Mouse (Mus musculus) monocyte, adult 5-6 weeks (primary cell): ENCODE results near the gene Scgb2b26. TPM values are rescaled to one million over a fixed set of nuclear protein-coding genes. Genes with fewer than 3 reads are reported as not detected.
"Not testable (repeated sequence)": the region's sequence is repeated elsewhere in the genome, so short reads cannot be mapped to it uniquely, and the experiment has no call there.

Experiments
- ATAC-seq: fragments of 153-309, 156-312 bp; replicated peaks from 2 replicates; pipeline ENCODE4 v1.8.0; 2017; ENCODE audit warnings: mild to moderate bottlenecking; ENCODE audit not compliant: low TSS enrichment, insufficient number of reproducible peaks, severe bottlenecking, poor library complexity, low FRiP score
- total RNA-seq: library from RNA; stranded (forward); fragments of 200-1000, 200-491, 200-594 nt; gene quantifications from 3 replicates; pipeline ENCODE4 v1.2.3, GENCODE M21; 2017

Scgb2b26 gene
- total RNA-seq: not detected in 3 replicates

DNA sequence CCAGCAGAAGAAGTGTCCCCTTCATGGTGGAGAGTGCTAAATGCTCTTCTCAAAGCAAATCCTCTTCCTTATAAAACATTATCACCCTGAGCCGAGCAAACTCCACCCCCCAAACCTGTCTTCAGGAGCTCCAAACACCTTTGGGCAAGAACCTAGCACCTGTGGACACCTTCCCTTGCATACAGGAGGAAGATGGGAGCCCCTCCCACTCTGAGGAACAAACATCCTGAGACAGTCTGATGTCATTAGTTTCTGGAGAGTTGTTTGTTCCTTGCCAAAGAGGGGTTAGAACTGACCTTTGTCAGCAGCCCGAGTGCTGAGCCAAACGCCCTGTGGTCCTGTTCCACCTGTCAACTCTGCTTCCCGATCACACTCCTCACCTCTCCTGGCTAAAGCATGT lies at the start of gene Scgb2b26:
TSS of gene Scgb2b26 (minus strand) at position 101 of the 400 bp plus-strand sequence.
- ATAC-seq: no peak

DNA sequence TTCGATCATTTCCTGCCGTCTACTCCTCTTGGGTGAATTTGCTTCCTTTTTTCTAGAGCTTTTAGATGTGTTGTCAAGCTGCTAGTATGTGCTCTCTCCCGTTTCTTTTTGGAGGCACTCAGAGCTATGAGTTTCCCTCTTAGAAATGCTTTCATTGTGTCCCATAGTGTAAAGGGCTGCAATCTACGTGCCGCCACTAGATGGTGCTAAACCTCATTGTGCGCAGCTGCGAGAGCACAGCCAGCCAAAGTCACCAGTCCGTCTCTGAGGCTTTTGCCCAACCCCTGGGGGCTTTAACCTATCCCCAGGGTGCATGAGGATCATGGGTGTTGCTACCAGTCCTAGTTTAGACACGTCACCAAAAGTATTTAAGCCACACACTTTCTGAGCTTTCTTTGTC lies 37.4 kb upstream of the Scgb2b26 start:
- not testable (repeated sequence) for ATAC-seq

DNA sequence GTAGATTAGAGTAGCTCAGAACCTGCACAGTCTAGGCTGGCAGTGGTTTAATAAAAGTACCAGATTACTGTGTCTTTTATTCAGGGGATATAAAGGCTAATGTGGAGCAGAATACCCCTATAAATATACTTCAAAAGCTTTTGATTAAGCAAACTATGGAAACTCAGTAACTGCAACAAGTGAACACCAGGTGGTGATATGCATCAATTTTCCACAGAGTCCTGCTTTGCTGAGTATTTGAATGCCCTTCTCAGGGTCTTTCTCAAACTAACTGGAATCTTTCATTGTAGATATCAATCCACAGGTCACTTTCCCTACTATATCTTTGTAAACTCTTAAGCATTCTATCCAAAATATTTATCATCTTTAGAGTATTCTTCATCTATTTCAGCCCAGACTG lies 41.9 kb downstream of the Scgb2b26 start:
- ATAC-seq: no peak

DNA sequence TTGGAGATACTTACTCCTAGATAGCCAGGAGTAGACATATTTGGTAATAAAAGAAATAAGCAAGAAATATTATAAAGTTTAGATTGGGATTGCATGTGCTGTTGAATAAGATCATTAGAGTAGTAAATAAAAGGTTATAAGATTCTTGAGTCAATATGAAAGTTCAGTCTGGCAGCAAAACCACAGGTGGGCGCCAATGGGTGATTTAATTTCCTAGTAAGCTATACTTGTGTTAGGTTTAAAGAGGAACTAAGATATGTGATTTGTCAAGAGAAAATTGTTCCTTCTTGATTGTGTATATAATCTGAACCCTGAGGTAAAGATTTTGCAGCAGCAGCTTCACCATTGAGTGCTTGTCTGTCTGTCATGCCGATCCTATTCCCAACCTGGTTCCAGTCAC lies 44.0 kb downstream of the Scgb2b26 start:
- no peak for ATAC-seq

DNA sequence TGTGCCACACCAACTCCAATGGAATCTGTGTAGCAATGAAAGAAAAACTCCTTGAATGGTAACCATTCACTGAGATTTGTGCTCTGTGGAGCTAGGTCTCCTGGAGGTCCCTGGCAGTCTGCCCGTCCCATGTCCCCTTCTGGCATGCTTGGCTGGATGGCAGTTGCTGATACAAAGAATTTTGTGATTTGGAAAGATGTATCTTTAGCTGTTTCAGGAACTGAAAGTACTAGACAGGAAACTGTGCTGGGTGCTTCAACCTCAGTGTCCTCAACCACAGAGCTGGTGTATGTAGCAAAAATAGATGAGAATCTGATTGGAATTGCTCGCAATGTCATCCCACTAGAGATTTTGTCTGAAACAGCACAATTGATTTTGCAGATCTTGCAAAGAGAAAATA lies 44.8 kb downstream of the Scgb2b26 start:
- ATAC-seq: no peak

Other genes with a start within 250 kb of the Scgb2b26 start
- gene Scgb2b24, start 205.7 kb downstream of the Scgb2b26 start, total RNA-seq: not detected in 3 replicates
- gene Scgb1b24, start 201.2 kb downstream of the Scgb2b26 start, total RNA-seq: not detected in 3 replicates
- not detected in 3 replicates for gene Scgb2b27, start 68.9 kb upstream of the Scgb2b26 start, total RNA-seq
- gene Scgb1b27, start 76.4 kb upstream of the Scgb2b26 start, total RNA-seq: not detected in 3 replicates
- not detected in 3 replicates for gene Scgb1b30, start 150.4 kb upstream of the Scgb2b26 start, total RNA-seq
- gene Wtip, start 188.2 kb upstream of the Scgb2b26 start, total RNA-seq: not detected in 3 replicates
- gene Uba2, start 224.6 kb upstream of the Scgb2b26 start, total RNA-seq: 107 to 120 TPM (median 115 TPM) in 3 replicates